Mouse (Mus musculus) c-Kit-positive CD71-positive TER-119-negative erythroid progenitor cells, embryonic 14.5 days (primary cell): ENCODE measurements around the gene Cdc42ep4.
A peak's percentile ranks its signal among the peaks of the same experiment; 100 is the strongest.

Experiments
- DNase-seq: peaks from one replicate; pipeline ENCODE4 v3.0.0-alpha.2; 2013; ENCODE audit warnings: low read depth

Gene Cdc42ep4

DNA sequence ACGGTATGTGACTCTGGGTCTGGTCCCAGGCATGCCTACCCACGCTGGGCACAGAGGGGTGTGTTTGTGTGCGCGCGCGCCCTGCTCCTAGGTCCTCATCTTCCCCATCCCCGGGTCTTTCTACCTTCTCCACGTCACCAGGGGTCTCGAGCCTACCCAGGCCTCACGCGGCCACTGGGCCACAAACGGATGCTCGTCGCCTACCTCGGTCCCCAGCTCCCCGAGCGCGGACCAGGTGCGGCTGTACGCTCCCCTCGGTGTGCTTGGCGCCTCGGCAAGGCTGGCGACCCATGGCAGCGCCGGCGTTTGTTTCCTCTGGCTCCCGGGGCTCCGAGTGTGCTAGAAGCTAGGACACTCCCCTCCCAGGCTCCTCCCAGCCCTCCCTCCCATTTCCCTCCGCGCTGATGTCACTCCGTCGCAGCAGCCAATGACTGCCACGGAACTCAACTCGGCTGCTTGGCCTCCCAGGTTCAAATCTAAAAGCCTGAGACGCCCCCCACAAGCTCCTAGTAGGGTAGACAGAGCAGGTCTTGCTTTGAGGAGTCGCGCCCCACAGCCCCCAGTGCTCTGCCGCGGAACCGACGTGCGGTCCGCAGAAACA lies at the start of gene Cdc42ep4:
Gene Cdc42ep4, minus strand, starts transcription at position 398 of the 601 bp plus-strand sequence.
- DNase-seq, result peak; percentile 92

DNA sequence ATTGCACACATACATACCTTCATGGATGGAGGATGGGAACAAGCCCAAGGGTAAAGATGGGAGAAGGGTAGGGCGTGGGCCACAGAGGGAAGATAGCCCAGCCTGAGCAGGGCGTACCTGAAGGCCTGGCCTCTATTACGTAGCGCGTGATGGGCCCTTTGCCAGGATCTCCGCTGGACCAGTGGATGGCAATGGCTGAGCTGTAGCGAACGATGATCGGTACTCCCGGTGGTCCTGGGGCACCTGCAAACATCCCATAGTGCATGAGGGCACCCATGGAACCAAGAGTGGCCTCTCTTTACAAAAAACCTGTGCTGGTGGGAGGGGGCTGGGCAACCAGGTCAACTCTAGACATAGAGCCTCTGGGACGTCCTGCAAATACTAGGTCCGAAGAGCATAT lies 48.3 kb upstream of the Cdc42ep4 start:
- no peak for DNase-seq

DNA sequence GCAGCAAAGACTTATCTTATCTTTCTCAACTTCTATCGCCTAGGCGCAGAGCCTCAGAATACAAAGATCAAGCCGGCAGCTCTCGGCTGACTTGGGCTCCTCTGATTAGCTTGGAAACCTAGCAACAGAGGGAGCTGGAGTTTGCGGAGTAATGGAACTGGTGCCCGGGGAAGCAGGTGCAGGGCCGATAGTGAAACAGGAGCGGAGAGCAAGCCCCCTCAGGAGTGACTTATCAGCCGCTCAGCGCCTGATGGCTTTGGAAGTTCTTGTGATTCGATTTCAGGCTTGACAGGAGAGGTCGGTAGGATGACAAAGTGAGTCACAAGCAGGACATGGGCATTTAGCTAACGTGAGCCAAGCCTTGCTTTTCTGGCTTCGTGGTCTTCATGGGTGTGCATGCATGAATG lies 47.4 kb upstream of the Cdc42ep4 start:
- peak; percentile 65 for DNase-seq

DNA sequence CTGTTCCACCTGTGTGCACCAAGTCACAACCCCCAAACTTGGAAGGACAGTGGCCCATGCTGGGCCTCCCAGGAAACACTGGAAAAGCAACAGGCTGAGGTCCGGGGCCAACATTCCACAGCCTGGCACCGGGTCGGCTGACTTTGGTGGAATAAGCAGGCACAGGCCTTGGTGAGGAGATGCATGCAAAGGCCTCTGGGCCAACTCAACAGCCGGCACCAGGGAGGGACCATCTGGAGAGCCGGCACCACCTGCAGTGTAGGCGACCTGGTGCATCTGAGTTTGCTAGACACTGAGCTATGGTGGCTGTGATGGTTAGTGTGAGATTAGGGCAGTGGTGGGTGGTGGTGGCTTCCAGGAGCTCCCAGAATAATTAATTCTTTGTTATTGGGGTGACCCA lies 46.3 kb upstream of the Cdc42ep4 start:
- DNase-seq, result no peak

DNA sequence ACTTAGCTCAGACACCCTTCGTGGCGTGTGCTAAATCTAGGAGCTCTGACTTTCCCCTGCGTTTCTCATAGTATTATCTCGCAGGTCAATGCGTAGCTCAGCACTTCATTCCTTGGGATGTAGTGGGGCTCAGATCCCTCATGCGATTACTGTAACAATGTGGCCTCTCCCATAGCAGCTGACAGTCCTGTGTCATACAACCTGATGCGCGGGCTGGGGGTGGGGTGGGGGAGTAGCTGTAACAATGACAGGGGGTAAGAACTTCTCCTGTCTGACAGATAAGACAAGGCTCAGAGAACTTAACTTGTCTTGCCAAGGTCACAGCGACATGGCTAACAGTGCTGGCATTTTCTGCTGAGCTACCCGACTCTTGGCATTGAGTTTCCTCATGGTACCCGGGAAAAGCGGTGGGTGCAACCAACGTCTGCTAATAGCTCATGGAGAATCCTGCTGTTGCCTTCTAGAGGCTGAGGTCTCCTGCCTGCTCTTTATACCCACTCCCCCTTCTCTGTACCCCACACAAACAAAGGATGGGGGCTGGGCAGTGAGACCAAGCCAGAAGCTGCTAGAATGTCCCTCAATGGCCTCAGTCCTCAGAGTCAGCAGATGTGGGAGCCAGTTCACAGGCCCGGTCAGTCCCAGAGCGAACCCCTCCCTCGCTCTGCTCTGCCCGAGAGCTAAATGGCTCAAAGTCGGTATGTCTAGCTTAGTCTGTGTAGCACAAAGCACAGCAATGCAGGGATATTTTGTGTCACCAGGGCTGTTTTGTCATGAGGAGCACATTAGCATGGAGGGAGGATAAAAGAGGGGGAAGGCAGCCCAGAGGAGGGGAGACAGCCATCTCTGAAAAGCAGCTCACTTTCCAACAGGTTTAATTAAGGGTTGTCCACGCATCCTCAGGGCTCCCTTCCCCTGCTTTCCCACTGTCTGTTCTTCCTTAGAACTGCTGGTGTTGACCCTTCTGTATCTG lies 45.6 kb upstream of the Cdc42ep4 start:
- no peak for DNase-seq

DNA sequence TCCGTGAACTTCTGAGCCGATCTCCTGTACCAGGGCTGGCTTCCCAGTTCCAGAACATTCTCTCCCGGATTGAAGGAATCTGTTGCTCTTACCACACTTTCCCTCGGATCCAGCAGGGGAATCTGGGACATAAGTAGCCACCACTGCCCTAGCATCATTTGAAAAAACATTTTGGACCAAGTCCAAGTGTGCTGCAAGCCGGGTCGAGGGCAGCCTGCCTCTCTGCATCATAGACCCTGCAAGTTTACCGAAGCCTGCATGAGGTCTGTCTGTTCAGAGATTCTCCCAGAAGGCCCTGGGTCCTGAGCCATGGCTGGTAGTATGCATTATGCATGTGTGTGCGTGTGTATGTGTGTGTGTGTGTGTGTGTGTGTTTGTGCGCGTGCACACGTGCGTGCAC lies 44.2 kb upstream of the Cdc42ep4 start:
- DNase-seq, result no peak

DNA sequence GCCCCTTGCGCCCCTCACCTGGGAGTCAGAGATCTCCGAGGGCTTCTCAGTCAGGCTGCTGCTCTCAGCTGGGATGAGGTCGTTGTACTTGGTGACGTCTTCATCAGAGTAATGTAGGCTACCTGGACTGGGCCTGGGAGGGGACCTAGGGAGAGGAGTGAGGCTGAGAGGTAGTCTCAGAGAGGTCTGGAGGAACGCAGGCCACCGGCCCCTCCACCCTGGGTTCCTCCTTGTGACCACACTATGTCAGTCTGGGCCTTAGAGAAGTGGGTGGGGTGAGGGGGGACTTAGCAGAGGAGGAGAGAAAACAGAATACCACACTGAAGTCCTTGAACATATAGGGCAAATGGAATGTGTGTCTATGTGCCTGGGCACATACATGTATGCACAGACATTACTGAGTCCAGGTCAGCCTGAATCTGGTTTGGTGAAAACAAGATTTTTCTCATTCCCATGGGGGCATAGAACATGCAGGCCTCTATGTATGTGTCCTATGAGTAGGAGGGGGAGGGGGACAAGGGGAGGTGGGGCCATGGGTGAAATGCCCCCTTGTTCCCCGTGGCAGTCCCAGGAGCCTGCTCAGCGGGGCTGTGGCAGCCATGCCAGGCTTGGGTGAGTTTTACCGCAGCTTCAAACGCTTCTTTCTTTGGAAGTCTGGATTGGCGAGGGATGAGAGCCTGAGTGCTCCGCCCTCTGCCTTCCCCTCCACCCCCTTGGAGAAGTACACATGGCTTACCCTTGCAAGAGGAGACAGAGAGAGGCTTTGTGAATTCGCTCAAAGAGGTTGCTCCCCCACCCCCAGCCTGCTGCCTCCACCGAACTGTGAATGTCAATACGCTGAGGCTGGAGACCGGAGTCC lies 39.9 kb upstream of the Cdc42ep4 start:
- DNase-seq, result no peak

DNA sequence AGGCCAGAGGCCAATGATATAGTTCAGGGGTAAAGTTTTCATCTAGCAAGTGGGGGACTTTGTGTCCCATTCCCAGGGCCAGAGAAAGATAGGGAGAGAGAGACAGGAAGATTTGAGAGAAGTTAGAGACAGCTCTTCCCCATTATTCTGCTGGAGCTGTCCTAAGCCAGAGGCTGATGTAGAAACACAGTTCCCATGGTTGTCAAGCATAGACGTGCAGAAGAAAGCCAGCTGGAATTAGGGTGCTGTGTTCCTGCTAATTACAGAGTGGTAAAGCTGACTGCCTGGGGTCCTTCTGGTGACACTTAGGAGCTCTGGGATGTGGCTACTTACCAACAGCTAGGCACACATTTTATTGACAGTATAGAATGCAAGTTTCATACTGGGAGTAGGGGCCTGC lies 37.4 kb upstream of the Cdc42ep4 start:
- no peak for DNase-seq

DNA sequence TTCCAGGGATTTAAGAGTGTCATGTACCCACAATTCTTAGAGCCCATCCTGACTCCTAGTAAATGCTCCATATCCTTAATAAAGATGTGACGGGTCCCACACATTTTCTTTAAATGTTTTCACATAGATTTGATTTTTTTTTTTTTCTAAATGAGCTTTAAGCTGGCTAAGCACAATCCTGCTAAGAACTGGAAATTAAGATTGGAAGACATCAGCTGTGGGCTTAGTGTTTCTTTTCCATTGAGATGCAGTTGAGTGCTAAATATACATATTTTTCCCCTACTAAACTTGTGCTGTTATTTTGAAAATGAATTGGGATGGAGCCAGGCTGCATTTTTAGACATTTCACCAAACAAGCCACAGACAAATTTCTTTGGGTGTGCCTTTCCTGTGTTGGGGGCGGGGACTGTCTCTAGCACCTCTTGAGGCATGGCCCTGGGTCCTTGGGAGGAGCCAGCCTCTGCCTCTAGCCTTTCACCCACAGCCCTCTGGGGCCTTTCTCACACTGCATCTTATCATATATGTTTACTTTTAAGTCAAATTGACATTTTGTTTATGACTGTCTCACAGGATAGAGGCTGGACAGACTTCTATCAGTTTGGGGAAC lies 36.6 kb upstream of the Cdc42ep4 start:
- DNase-seq, result no peak

DNA sequence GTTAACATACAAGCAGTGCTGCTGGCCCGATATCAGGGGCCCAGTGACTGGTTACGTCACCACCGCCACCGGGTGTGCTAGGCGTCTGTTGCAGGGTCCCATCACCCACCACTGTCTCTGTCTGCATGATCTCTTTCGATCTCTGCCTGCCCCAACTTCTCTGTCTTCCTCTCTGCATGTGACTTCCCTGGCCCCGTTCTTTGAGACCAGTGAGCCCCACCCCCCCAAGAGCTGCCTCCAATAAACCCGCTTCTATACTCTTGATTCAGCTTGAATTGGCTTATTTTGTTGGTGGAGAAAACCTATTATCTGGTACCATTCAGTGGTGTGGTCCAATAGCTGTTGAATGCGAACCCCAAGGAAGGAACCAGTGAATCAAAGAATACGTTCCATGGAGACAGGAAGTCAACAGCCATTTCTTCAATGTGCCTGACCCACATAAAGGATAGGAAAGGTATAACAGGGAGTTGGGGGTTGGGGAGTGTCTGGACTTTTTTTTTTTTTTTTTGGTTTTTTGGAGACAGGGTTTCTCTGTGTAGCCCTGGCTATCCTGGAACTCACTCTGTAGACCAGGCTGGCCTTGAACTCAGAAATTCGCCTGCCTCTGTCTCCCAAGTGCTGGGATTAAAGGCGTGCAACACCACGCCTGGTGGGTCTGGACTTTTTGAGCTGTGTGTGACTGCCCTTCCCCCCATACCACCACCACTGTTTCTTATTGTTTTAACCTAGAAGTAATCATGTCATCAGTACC lies 35.9 kb upstream of the Cdc42ep4 start:
- no peak for DNase-seq

DNA sequence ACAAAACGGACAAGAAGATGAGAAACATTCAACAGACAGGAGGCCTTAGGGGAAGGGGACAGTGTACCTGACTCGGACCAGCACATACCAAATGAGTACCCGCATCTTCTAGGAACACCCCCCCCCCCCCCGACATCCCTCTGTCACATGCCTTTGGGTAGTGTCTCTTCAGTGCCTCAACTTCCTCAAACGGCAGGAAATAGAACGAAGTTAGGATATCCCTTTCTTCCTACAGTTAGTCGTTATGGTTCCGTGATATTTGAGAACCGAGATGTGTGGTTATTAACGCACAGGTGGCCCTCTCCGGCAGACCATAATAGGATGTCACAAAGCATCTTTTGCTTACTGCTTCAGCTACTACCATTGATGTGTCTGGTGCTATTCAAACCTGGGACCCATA lies 35.3 kb upstream of the Cdc42ep4 start:
- DNase-seq, result no peak

DNA sequence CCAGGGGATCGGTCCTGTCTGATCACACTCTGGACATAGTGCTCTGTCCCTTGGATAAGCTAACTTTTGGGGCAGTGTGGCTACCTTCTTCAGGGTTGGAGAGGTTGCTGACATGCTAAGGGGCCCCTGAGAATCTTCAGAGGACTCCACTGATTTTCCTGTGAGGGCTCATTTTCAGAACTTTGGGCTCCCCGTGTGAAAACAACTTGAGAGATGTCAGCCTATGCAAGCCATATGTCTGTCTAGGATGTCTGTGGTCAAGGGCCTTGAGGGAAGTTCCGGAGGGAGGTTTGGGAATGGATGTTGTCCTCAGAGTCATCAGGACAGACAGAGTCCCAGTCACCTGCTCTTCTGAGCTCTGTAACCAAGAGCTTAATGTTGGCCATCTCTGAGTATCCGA lies 34.7 kb upstream of the Cdc42ep4 start:
- no peak for DNase-seq

DNA sequence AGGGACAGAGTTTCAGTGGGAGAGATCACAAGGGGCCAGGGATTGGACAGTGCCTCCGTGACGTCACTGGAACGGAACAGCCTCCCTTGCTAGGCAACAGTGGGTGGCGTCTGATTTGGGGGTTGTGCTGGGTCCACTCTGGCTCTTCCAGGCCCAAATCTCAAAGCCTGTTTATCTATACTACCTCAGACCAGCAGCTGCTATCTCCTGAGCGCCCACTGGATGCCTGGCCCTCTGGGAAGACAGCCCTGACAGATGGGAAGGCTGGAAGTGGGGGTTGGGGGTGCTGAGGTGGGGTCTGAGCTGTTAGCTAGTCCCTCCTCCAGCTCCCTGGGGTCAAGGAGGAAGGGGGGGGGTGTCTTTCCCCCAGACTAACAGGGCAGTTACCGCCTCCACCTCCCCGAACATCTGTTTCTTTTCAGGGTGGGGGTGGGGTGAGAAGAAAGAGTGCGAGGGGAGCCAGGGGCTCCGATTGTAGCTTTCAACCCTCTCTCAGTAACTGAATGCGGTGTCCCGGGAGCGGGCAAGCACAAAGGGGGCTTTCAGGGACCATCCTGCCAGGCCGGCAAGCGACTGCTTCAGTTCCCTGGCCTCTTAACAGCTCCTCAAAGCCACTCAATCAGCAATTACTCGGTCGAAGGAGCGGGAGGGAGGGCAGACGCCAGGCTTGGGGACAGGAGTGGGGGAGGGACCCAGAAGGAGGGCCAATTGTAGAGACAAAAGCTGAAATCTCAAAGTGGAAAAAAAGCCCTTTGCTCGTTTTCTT lies 33.9 kb upstream of the Cdc42ep4 start:
- peak; percentile 55 for DNase-seq

DNA sequence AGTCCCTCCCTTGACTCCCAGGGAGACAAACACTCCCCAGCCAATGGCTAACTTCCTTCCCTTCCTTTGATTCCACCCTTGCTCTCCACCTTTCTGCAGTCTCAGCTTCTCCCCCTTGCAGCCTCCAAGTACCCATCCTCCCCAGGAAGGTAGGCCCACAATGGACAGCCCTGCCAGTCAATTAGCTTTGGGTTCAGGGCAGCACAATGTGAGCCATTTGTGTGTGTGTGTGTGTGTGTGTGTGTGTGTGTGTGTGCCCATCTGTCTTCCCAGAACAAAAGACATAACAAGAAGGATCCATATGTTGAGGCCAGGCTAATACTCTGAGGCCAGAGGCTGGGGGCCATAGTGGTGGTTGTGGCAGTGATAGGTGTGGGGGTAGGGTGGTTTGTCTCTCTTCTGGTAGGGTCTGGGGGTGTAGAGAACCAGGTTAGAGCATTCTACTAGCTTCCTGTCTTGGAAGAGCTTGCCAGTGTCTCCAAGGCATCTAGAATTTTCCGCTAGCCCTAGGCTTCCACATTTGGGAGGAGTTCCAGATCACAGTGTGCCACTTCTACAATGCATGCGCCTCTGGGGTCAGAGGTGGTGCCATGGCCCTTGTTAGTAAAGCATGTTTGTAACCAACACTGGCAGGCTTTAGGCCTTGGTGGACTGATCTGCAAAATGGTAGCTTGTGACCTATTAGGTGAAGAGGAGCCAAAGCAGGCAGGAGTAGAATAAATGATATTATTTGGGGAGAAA lies 33.1 kb upstream of the Cdc42ep4 start:
- no peak for DNase-seq

DNA sequence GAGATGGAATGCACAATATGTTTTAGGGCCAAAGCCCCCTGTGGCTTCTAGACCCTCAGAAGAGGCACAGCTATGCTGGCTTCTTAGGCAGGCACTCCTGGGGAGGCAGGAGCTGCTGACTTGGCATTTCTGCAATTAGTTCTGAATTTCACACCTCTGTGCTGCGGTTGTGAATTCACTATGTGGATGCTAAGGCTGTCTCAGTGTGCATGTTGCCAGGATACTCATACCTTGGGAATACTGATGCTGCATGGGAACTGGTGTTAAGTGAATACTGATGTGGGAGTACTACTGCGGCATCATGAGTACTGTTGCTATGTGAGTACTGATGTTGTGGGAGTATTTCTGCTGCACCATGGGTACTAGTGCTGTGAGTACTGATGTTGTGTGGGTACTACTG lies 30.8 kb upstream of the Cdc42ep4 start:
- DNase-seq, result no peak

DNA sequence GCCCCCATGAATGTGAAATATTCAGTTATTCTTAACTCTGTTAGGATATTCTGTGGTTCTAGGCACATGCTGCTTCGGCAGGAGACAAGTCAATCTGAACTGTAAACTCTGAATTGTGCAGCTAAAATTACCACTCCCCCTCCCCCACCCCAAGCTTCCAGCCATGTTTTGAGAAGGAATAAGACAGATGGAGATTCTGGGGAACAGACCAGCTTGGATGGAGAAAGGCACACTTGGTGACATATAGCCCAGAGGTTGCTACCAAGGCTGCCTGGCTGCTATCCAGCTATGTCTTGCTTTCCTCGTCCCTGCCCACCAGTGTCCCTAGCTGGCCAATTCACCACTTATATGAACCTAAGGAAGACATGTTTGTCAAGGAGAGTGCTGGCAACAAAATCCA lies 30.3 kb upstream of the Cdc42ep4 start:
- no peak for DNase-seq

DNA sequence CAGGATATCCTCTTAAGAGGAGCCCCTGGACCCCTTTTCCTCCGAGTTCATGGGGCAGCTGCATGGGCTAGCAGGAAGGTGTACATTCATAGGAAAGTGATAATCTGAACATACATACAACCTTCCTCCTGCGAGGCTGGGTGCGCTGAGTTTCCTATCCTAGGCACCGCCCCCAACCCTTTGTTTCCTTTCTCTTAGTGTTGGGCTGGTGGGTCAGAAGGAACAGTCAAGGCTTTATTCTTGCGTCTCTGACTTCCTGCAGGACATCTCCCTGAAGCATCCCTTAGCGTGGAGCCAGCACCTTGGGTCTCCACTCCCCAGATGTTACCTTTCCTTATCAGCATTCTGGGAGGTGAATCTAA lies 28.0 kb upstream of the Cdc42ep4 start:
- DNase-seq, result no peak

DNA sequence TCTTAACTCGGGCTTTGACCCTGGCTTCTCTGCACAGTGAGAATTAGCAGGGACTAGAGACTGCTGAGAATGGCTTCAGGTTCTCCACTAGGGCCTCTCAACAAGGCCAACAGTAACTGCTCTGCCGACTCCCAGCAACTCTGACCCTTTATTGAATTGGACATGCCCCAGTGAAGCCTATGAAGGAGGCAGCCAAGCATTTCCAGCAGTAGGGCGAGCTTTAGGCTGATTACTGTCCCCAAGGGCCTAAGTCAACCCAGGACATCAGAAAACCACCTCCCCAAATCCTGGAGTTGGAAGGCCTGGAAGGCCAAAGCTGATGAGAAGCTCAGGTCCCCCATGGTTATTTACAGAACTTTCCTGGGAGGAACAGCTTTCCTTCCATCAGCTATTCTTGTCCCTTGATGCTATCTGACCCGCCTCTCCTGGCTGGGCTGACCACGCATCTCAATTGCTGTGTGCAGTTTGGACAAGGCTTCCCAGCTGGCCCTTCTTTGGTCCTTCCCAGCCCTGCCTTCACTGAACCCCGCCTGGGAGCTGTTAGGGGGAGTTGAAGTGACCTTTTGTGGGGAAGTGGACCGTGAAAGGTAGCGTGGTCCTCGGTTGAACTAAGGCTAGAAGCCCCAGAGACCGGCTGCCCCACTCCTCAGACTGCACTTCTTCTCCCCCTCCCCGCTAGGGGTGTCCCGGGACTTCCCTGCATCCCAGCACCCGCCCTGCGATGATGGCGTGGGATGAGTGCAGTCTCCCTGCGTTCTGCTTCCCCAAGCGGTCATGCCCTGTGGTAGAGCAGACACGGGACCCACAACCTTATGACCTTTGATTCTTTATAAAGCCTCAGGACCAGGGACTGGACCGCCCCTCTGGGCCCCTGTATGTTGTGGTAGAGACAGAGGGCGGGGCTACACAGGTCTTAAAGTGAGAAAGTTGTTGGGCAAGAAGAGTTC lies 27.3 kb upstream of the Cdc42ep4 start:
- no peak for DNase-seq
